Mouse (Mus musculus) liver, embryonic 11.5 days (tissue): ENCODE measurements around the gene Tsga10. TPM values are rescaled to one million over a fixed set of nuclear protein-coding genes. Genes with fewer than 3 reads are reported as not detected.
A peak's percentile ranks its signal among the peaks of the same experiment; 100 is the strongest.
"Not testable (repeated sequence)": the region's sequence is repeated elsewhere in the genome, so short reads cannot be mapped to it uniquely, and the experiment has no call there.

Source experiments
- ATAC-seq: fragments of 200-750 bp; cut with Nextera tagmentation; replicated peaks from 2 replicates; pipeline ENCODE4 v1.8.0; 2017; ENCODE audit warnings: moderate number of reproducible peaks, mild to moderate bottlenecking, moderate TSS enrichment, moderate library complexity; ENCODE audit not compliant: low FRiP score
- DNase-seq: peaks from one replicate; pipeline ENCODE4 v3.0.0-alpha.2; 2017; ENCODE audit warnings: low spot score
- H3K27ac ChIP-seq: fragments of 300-500 bp; sonication (generic); 2 replicates; pipeline ENCODE4 v1.5.1; 2014; ENCODE audit warnings: mild to moderate bottlenecking, low read depth, low read length, control low read depth
- H3K27me3 ChIP-seq: fragments of 300-500 bp; sonication (generic); replicated peaks from 2 replicates; pipeline ENCODE4 v1.6.1; 2014; ENCODE audit warnings: low read length, mixed read lengths; ENCODE audit not compliant: control insufficient read depth, insufficient read depth
- H3K36me3 ChIP-seq: fragments of 300-500 bp; sonication (generic); 2 replicates; pipeline ENCODE4 v1.6.1; 2014; ENCODE audit warnings: mild to moderate bottlenecking, low read length, moderate library complexity, mixed read lengths; ENCODE audit not compliant: control insufficient read depth, insufficient read depth
- H3K4me1 ChIP-seq: fragments of 300-500 bp; sonication (generic); replicated peaks from 2 replicates; pipeline ENCODE4 v1.6.1; 2014; ENCODE audit warnings: low read length, mixed read lengths; ENCODE audit not compliant: control insufficient read depth, insufficient read depth
- H3K4me2 ChIP-seq: fragments of 300-500 bp; sonication (generic); 2 replicates; pipeline ENCODE4 v1.6.1; 2014; ENCODE audit warnings: mild to moderate bottlenecking, control low read depth, moderate library complexity
- H3K4me3 ChIP-seq: fragments of 300-500 bp; sonication (generic); 2 replicates; pipeline ENCODE4 v1.5.1; 2014; ENCODE audit warnings: low read depth, low read length, control low read depth
- H3K9ac ChIP-seq: fragments of 300-500 bp; sonication (generic); 2 replicates; pipeline ENCODE4 v1.6.1; 2014; ENCODE audit warnings: low read depth, low read length, control low read depth
- H3K9me3 ChIP-seq: fragments of 300-500 bp; sonication (generic); 2 replicates; pipeline ENCODE4 v1.6.1; 2016; ENCODE audit warnings: low read length, inconsistent platforms, mixed read lengths; ENCODE audit not compliant: control insufficient read depth
- WGBS: fragments of 180-500 bp; shearing (Covaris S2); extraction: QIAGEN DNeasy Blood & Tissue Kit; methylation state at CpG from one replicate; pipeline ENCODE4 v1.1.7; 2014; 5-methylcytosine and 5-hydroxymethylcytosine counted together
- polyA plus RNA-seq: library from polyadenylated mRNA; unstranded; fragments of >200 nt; fragmentation: Nextera tagmentation; extraction: Ambion mirVana; gene quantifications from 2 replicates; pipeline ENCODE4 v1.2.1, GENCODE M21; 2014

The Tsga10 gene
- polyA plus RNA-seq, 1 experiment from 2014 or later: 2.9 TPM

- H3K36me3 ChIP-seq: no peaks in the 10 kb centered on the region
- WGBS: 61% methylated on average over 10 of the region's 10 CpGs
- ATAC-seq (no peak), DNase-seq (no peak)
- no peak overlapping the region for H3K4me2 ChIP-seq
- H3K27me3 ChIP-seq: 0 out of 2 replicates have a peak, but pooled peaks cover 2% of the 10 kb centered on the region
- H3K4me1 ChIP-seq: 0 out of 2 replicates have a peak, but pooled peaks cover 4% of the 10 kb centered on the region
- H3K27ac ChIP-seq: no peak overlapping the region
- no peaks in the 10 kb centered on the region for H3K9me3 ChIP-seq
- H3K4me3 ChIP-seq: no peak overlapping the region
- H3K9ac ChIP-seq: no peak overlapping the region
Observed at GRCm38 (mm10) chr1:37867684-37868322, 1.6 kb upstream of the Tsga10 start.

- Histone ChIP-seq H3K4me2 (no peak overlapping the region), H3K9ac (no peak overlapping the region), H3K4me3 (no peak overlapping the region), H3K27me3 (0 out of 2 replicates have a peak, but pooled peaks cover 2% of the 10 kb centered on the region), H3K36me3 (no peaks in the 10 kb centered on the region), H3K4me1 (0 out of 2 replicates have a peak, but pooled peaks cover 4% of the 10 kb centered on the region), H3K27ac (no peak overlapping the region), H3K9me3 (no peaks in the 10 kb centered on the region)
- ATAC-seq: no peak
- WGBS: 67% methylated on average over 1 of the region's 1 CpGs
- DNase-seq: no peak
Observed at GRCm38 (mm10) chr1:37867056-37867455, 827 bp upstream of the Tsga10 start.

DNA sequence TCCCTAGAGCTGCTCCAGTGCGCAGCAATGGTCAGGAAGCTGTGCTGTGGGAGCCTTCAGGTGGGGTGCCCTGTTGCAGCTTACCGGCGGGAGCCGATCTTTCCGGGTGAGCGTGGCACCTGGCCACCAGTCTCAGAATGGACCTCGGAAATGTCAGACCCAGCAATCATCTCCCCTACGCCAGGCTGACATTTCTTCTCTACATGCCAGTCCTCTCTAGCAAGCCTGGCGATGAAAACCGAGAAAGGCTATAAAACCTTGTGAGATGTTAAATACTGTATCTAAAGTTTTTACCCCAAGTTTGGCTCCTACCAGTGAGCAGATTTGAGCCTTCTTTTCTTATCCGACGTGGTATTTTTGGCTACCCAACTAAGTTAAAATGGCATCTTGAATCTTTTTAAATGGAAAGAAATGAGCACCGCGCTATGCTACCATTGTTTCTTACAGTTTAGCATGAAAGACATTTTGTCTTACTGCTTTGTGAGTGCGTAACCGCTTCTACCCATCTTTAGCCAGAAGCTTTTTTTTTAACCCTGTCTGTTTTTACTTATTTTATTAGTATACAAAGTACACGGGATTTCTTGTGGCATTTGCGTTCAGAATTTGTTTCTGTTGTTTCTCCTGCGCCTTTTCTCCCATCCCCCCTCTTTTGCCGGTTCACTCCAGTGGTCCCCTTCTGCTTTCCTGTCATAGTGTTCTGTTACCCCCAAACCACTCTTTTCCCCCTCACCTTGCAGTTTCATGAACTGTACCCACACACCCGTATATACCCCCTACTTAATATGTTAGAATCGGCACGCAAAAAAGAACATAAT is 621 bp downstream of the Tsga10 start:
- DNase-seq: no peak
- Histone ChIP-seq H3K4me3 (peak overlapping the region; percentile 71), H3K36me3 (no peaks in the 10 kb centered on the region), H3K4me1 (no peaks in the 10 kb centered on the region), H3K27ac (peak overlapping the region; percentile 66), H3K9me3 (no peaks in the 10 kb centered on the region), H3K9ac (peak overlapping the region; percentile 78), H3K27me3 (0 out of 2 replicates have a peak, but pooled peaks cover 2% of the 10 kb centered on the region), H3K4me2 (peak overlapping the region; percentile 79)
- 10% methylated on average over 23 of the region's 23 CpGs for WGBS
- no peak for ATAC-seq

GRCm38 (mm10) chr1:37864511-37865400 is 1.5 kb downstream of the Tsga10 start:
- H3K36me3 ChIP-seq: no peaks in the 10 kb centered on the region
- H3K27me3 ChIP-seq: 0 out of 2 replicates have a peak, but pooled peaks cover 2% of the 10 kb centered on the region
- DNase-seq: peak; percentile 98
- peak overlapping the region; percentile 66 for H3K27ac ChIP-seq
- under 1% methylated on average over 86 of the region's 90 CpGs for WGBS
- peak overlapping the region; percentile 84 for H3K4me2 ChIP-seq
- H3K4me1 ChIP-seq: no peaks in the 10 kb centered on the region
- peak; percentile 98 for ATAC-seq
- peak overlapping the region; percentile 71 for H3K4me3 ChIP-seq
- H3K9ac ChIP-seq: peak overlapping the region; percentile 78
- no peaks in the 10 kb centered on the region for H3K9me3 ChIP-seq

GRCm38 (mm10) chr1:37850696-37851095 is 15.5 kb downstream of the Tsga10 start:
- Histone ChIP-seq H3K27ac (no peak overlapping the region), H3K9me3 (no peaks in the 10 kb centered on the region), H3K4me2 (no peak overlapping the region), H3K4me1 (no peaks in the 10 kb centered on the region), H3K4me3 (no peak overlapping the region), H3K9ac (no peak overlapping the region), H3K27me3 (no peaks in the 10 kb centered on the region), H3K36me3 (no peaks in the 10 kb centered on the region)
- ATAC-seq (no peak), DNase-seq (no peak)
- 46% methylated on average over 2 of the region's 2 CpGs for WGBS

- no peak for ATAC-seq
- H3K9me3 ChIP-seq: no peaks in the 10 kb centered on the region
- 79% methylated on average over 8 of the region's 8 CpGs for WGBS
- H3K9ac ChIP-seq: no peak overlapping the region
- DNase-seq: no peak
- no peak overlapping the region for H3K4me3 ChIP-seq
- no peak overlapping the region for H3K4me2 ChIP-seq
- no peaks in the 10 kb centered on the region for H3K36me3 ChIP-seq
- H3K4me1 ChIP-seq: no peaks in the 10 kb centered on the region
- no peaks in the 10 kb centered on the region for H3K27me3 ChIP-seq
- H3K27ac ChIP-seq: no peak overlapping the region
Observed at GRCm38 (mm10) chr1:37846878-37847277, 19.4 kb downstream of the Tsga10 start.

GRCm38 (mm10) chr1:37831681-37832080 is 34.5 kb downstream of the Tsga10 start:
- Histone ChIP-seq H3K36me3 (no peaks in the 10 kb centered on the region), H3K27ac (no peak overlapping the region), H3K9me3 (no peaks in the 10 kb centered on the region), H3K27me3 (no peaks in the 10 kb centered on the region), H3K4me2 (no peak overlapping the region), H3K4me3 (no peak overlapping the region), H3K4me1 (no peaks in the 10 kb centered on the region), H3K9ac (no peak overlapping the region)
- WGBS: 53% methylated on average over 2 of the region's 2 CpGs
- no peak for DNase-seq
- no peak for ATAC-seq

- H3K27ac ChIP-seq, ATAC-seq, H3K27me3 ChIP-seq, H3K4me2 ChIP-seq, H3K4me1 ChIP-seq, DNase-seq, H3K9ac ChIP-seq, H3K4me3 ChIP-seq, H3K36me3 ChIP-seq, H3K9me3 ChIP-seq: not testable (repeated sequence)
- 100% methylated on average over 1 of the region's 1 CpGs for WGBS
Observed at GRCm38 (mm10) chr1:37802291-37802690, 63.9 kb downstream of the Tsga10 start.
